Mouse (Mus musculus): ENCODE measurements around the gene Unkl.

Gene Unkl

DNA sequence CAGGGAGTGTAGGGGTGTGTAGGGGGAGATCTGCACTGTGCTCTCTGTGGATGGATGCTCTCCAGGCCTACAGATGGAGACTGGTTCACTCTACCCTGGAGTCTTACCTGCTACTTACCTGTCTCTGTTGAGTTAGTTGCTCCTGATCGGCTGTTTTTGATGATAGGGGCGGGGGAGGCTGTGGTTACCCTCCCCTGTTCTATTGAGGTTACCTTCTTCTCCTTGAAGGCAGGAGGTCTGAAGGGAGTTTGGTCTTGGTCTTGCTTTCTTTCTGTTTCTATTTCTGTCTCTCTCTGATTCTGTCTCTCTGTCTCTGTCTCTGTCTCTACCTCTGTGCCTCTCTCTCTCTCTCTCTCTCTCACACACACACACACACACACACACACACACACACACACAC is 66.9 kb downstream of the Unkl start:
- DNase-seq (ENCODE audit: low spot score in 2 of 2) = no peak

GRCm38 (mm10) chr17:25256140-25256754 is 68.0 kb downstream of the Unkl start, which contains the start of gene Baiap3:
Baiap3 (minus strand) TSS chr17:25256364.
- DNase-seq (ENCODE audit: low spot score in 2 of 2) = no peak

DNA sequence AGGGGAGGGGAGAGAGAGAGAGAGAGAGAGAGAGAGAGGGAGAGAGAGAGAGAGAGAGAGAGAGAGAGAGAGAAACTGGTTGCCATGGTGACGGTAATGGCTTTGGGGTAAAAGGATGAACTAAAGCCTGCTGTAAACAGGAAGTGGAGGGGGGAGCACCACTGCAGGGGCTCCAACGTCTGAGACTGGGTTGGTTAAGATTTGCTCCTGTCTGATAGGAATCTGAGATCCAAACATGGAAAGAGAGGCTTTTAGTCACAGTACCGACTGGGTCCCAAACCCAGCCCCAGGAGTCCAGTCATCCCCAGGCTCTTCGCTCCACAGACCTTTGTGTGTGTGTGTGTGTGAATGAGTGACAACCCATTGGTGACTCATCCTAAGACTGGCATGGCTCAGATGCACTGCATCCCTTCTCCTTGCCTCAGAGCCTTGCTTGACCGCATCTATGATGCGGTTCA is 69.6 kb downstream of the Unkl start:
- no peak for DNase-seq (ENCODE audit: low spot score in 2 of 2)

DNA sequence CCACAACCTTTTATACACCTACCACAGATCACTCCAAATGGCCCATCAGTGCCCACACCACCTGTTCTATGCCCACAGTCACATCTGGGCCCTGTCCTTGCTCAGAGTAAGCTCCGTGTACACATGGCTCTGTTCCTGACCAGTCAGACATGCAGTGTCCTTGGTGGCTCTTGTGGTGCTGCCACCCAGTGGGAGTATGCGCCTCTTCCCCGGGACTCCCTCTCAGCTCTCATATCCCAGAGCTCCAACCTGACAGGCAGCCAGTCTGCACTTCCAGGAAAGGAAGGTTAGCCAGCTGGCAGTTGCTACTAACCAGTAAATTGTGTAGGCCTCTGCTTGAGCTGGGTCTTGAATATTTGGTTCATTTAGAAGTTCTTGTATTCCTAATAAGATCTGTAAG is 76.3 kb downstream of the Unkl start:
- DNase-seq (ENCODE audit: low spot score in 2 of 2) = no peak

- no peak for DNase-seq (ENCODE audit: low spot score in 2 of 2)
Observed at GRCm38 (mm10) chr17:25270795-25271335, 82.7 kb downstream of the Unkl start.

- no peak for DNase-seq (ENCODE audit: low spot score in 2 of 2)
Observed at GRCm38 (mm10) chr17:25272326-25272725, 84.1 kb downstream of the Unkl start.

GRCm38 (mm10) chr17:25272951-25273705 is 84.9 kb downstream of the Unkl start:
- peak; percentile 78 to 79 for DNase-seq (ENCODE audit: low spot score in 2 of 2)

DNA sequence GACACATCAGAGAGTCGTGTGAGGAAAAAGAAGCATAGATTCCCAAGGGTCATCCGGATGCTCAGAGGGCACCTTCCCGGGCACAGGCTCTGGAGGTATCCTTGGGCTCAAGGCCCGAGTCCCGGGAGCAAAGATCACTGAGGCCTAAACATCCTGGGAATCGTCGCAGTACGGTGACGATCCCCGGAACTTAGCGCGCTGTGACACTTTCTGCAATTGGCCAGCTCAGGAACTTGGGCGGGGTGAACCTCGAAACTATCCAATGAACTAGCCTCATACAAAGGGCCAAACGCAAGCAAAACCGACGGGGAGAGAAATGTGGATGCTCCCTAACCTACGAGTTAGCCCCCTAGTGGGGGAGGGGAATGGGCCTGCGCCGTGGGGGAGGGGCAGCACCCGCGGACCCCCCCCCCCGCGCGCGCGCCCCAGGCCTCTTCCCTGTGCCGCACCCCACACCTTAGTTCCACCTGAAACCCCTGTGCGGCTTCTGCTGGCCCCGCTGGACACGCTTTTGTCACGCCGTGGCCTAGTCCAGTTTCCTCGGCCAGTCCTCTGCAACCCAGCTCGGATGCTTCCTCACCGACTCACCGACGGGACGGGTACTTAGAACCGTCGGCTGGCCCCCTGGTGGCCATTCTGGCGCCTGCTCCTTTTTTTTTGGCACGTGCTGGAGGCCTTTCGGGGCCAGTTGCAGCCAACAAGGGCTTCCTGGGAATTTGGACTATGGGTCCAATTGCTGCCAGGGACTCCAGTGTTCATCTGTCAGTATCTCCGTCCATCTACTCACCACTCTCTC is 85.7 kb downstream of the Unkl start:
- peak; percentile 91 to 93 for DNase-seq (ENCODE audit: low spot score in 2 of 2)

DNA sequence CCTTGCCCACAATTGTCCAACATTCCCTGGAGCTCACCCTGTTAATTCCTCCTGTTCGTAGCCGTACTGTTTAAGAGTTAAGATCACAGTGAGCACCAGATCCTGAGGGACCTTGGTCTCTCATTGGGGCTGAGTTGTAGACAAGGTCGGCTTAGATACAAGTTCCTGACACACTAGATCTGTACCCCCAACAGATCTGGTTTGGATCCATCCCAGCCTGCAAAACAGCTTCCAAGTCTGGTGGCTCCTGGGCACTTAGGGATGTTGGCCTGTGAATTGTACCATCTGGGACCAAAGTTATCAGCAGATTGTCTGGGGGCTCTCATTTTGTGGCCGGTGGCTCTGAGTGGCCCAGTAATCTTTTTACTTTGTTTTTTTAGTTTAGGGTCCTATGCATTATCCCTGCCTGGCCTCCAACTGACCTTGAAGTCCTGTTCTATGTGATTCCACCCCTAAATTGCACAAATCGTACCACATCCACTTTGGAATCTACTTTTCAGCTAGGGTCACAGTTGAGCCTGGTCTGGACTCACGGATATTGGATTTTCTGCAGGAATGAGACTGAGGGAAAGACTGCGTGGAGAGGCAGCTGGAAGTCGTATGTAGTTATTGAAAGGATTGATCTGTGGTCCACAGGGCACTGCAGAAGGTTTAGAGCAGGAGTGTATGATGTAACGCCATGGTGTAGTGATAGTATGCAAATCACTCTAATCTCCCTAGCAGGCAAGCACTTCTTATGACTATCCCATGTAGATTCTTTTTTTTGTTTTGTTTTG is 86.6 kb downstream of the Unkl start, which contains the start of gene Ube2i:
Gene Ube2i, minus strand, starts transcription at position 52 of the 776 bp plus-strand sequence.
- DNase-seq (ENCODE audit: low spot score in 2 of 2) = no peak

- DNase-seq (ENCODE audit: low spot score in 2 of 2) = no peak
Observed at GRCm38 (mm10) chr17:25275833-25276232, 87.6 kb downstream of the Unkl start.

DNA sequence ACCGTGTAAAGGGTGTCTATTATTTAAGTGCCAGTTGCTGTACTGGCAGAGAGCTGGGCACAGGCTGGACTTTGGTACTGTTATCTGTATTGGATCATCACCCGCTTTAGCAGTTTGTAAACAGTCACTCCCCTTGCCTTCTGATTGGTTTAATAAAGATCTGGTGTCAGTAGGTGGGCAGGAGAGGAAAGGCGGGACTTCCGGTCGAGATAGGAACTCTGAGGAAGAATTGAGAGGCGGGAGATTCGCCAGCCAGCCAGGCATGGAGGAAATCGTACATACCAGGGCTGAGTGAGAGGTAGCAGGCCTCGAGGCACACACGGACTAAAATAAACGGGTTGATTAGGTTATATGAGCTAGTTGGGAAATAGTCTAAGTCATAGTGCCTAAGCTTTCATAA is 93.9 kb downstream of the Unkl start:
- peak in 1 of 2 experiments; percentile 29 for DNase-seq (ENCODE audit: low spot score in 2 of 2)
